Mouse (Mus musculus) stomach, embryonic 14.5 days (tissue): ENCODE results near the gene Sez6l. TPM values are rescaled to one million over a fixed set of nuclear protein-coding genes. Genes with fewer than 3 reads are reported as not detected.

Source experiments
- ATAC-seq: fragments of 200-750 bp; cut with Nextera tagmentation; 2 replicates; pipeline ENCODE4 v1.8.0; 2017; ENCODE audit warnings: low read depth, moderate TSS enrichment; ENCODE audit not compliant: insufficient number of reproducible peaks, insufficient read depth, low FRiP score
- H3K27ac ChIP-seq: fragments of 300-500 bp; sonication (generic); 2 replicates; pipeline ENCODE4 v1.5.1; 2014; ENCODE audit warnings: mild to moderate bottlenecking, low read length, moderate library complexity, mixed read lengths
- H3K27me3 ChIP-seq: fragments of 300-500 bp; sonication (generic); 2 replicates; pipeline ENCODE4 v1.6.1; 2014; ENCODE audit warnings: low read length, control low read depth, mixed read lengths; ENCODE audit not compliant: control insufficient read depth, insufficient read depth
- H3K36me3 ChIP-seq: fragments of 300-500 bp; sonication (generic); 2 replicates; pipeline ENCODE4 v1.6.1; 2014; ENCODE audit warnings: mild to moderate bottlenecking, control low read depth, low read length, moderate library complexity, mixed read lengths; ENCODE audit not compliant: control insufficient read depth, insufficient read depth
- H3K4me1 ChIP-seq: fragments of 300-500 bp; sonication (generic); 2 replicates; pipeline ENCODE4 v1.6.1; 2014; ENCODE audit warnings: low read length, control low read depth, mixed read lengths; ENCODE audit not compliant: control insufficient read depth, insufficient read depth
- H3K4me2 ChIP-seq: fragments of 300-500 bp; sonication (generic); replicated peaks from 2 replicates; pipeline ENCODE4 v1.6.1; 2014; ENCODE audit warnings: low read depth, low read length, control low read depth
- H3K4me3 ChIP-seq: fragments of 300-500 bp; sonication (generic); 2 replicates; pipeline ENCODE4 v1.5.1; 2014; ENCODE audit warnings: low read depth, low read length, control low read depth
- H3K9ac ChIP-seq: fragments of 300-500 bp; sonication (generic); replicated peaks from 2 replicates; pipeline ENCODE4 v1.6.1; 2014; ENCODE audit warnings: low read depth, mild to moderate bottlenecking, control low read depth, low read length, moderate library complexity, mixed read lengths
- H3K9me3 ChIP-seq: fragments of 300-500 bp; sonication (generic); 2 replicates; pipeline ENCODE4 v1.6.1; 2016; ENCODE audit warnings: low read depth, low read length, control low read depth; ENCODE audit not compliant: control insufficient read depth
- WGBS: fragments of 180-500 bp; shearing (Covaris S2); extraction: QIAGEN DNeasy Blood & Tissue Kit; methylation state at CpG from one replicate; pipeline ENCODE4 v1.1.7; 2014; 5-methylcytosine and 5-hydroxymethylcytosine counted together
- polyA plus RNA-seq: library from polyadenylated mRNA; unstranded; fragments of >200 nt; fragmentation: Nextera tagmentation; extraction: Ambion mirVana; gene quantifications from 2 replicates; pipeline ENCODE4 v1.2.1, GENCODE M21; 2014

Gene Sez6l
- polyA plus RNA-seq, 1 experiment from 2014 or later, result 2.3 TPM

DNA sequence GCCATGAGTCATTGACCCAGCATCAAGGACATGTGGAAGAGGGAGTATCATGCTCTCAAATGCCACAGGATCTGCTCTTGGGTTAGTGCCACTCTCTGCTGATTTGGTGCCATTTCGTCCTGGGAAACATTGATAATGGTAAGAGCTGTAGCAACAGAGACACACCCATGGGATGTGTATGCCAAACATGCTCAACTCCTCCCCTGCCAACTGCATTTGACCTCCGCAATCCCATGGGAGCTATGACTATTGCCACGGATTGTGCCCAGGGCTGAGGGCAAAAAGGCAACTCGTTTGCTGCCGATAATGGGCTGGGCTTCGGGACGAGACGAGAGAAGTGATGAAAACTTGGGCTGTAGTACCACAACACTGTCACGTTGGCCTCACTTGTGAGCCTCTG is 19.7 kb upstream of the Sez6l start:
- Histone ChIP-seq H3K4me1 (no peaks in the 10 kb centered on the region), H3K9ac (no peak overlapping the region), H3K27ac (no peak overlapping the region), H3K9me3 (no peaks in the 10 kb centered on the region), H3K27me3 (no peaks in the 10 kb centered on the region), H3K36me3 (no peaks in the 10 kb centered on the region), H3K4me2 (no peak overlapping the region), H3K4me3 (no peak overlapping the region)
- 86% methylated on average over 9 of the region's 9 CpGs for WGBS
- ATAC-seq, result no peak

DNA sequence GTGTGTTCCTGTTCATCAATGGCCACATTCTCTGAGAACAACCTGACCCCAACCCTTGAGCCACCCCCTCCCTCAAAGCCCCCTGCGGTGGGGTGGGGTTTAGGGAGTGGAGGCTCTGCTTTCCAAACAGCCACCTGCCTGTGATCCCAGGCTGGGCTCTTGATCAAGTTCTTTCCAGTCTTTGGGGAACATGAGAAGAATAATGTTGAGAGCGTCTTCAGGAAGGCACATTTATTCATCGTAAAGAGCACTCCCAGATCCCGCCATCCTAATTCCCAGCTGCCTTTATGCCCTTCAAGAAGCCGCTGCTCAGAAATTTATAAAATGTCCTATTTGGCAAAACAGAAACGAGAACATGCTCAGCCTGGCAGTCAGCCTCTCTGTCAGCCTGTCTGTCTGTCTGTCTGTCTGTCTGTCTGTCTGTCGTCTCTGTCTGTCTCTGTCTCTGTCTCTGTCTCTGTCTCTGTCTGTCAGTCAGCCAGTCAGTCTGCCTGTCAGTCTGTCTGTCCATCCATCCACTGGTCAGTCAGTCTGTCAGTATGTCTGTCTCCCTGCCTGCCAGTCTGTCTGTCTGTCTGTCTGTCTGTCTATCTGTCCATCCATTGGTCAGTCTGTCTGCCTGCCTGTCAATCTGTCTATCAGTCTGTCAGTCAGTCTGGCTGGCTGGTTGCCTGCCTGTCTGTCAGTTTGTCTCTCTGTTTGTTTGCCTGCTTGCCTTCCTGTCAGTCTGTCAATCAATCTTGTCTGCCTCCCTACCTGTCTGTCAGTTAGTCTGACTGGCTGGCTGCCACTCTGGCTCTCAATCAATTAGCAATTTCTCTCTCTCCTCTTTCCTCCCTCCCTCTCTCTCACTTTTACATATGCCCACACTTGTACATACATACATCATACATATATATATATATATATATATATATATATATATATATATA is 19.0 kb upstream of the Sez6l start:
- no peaks in the 10 kb centered on the region for H3K4me1 ChIP-seq
- no peaks in the 10 kb centered on the region for H3K9me3 ChIP-seq
- no peak overlapping the region for H3K4me2 ChIP-seq
- 53% methylated on average over 7 of the region's 7 CpGs for whole genome bisulfite sequencing
- no peaks in the 10 kb centered on the region for H3K27me3 ChIP-seq
- ATAC-seq, result no peak
- no peak overlapping the region for H3K9ac ChIP-seq
- no peaks in the 10 kb centered on the region for H3K36me3 ChIP-seq
- no peak overlapping the region for H3K4me3 ChIP-seq
- no peak overlapping the region for H3K27ac ChIP-seq

DNA sequence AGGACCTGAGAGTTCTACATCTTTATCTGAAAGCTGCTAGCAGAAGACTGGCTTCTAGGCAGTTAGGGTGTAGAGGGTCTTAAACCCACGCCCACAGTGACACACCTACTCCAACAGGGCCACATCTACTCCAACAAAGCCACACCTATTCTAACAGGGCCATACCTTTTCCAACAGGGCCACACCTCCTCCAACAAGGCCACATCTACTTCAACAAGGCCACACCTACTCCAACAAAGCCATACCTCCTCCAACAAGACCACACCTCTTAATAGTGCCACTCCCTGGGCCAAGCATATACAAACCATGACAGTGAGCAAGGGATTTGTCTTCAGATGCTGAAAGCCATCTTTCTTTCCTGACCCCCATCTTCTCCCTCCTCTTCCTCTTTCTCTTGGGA is 14.7 kb upstream of the Sez6l start:
- 53% methylated on average over 1 of the region's 1 CpGs for WGBS
- Histone ChIP-seq H3K36me3 (no peaks in the 10 kb centered on the region), H3K27me3 (no peaks in the 10 kb centered on the region), H3K9me3 (no peaks in the 10 kb centered on the region), H3K9ac (no peak overlapping the region), H3K4me3 (no peak overlapping the region), H3K4me1 (no peaks in the 10 kb centered on the region), H3K27ac (no peak overlapping the region), H3K4me2 (no peak overlapping the region)
- ATAC-seq, result no peak

DNA sequence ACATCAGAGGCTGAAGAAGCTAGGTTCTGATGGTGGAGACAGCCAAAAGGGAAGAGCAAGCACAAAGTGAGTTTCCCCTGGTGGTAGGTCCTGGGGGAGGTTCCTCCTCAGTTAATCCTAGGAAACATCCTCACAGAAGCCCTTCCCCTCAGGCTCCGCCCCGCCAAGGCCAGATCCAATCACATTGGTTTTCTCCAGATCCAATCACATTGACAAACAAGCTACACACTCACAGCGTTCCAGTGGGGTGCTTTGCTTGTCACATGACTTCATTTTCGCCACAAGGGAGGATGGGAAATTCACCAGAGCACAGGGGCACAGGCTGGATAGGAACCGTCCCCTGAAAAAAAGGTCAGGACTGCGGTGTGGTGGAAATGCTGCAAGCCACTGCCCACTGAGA is 9.1 kb upstream of the Sez6l start:
- ATAC-seq, result no peak
- no peaks in the 10 kb centered on the region for H3K27me3 ChIP-seq
- no peaks in the 10 kb centered on the region for H3K9me3 ChIP-seq
- no peak overlapping the region for H3K4me3 ChIP-seq
- WGBS, result 52% methylated on average over 6 of the region's 6 CpGs
- no peaks in the 10 kb centered on the region for H3K36me3 ChIP-seq
- no peak overlapping the region for H3K27ac ChIP-seq
- peaks cover 16% of the 10 kb centered on the region; the same call in 1 of the 2 replicates for H3K4me1 ChIP-seq
- H3K4me2 ChIP-seq, result no peak overlapping the region
- H3K9ac ChIP-seq, result no peak overlapping the region

DNA sequence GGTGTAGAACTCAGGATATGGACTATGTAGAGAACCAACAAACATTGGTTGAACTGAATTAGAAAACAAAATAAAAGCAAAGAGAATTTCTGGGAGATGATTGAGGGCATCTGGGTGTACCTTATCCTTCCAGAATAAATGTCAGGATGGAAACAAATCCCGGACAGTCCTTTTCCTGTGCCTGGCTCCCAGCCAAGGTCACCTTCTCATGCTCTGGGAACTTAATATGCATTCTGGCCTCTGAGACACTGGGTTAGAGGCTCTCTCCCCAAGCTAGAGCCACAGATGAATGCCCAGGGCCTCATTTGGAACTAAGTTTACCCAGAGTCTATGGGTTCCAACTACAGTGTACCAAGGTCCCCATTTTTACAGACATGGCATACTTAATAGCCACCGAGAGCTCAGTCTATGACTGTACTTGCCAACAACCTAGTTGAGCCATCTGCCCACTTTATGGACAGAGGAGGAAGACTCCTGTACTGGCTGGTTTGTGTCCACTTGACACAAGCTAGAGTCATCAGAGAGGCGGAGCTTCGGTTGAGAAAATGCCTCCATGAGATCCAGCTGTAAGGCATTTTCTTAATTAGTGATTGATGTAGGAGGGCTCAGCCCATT is 7.3 kb upstream of the Sez6l start:
- Histone ChIP-seq H3K9ac (no peak overlapping the region), H3K4me1 (peaks cover 16% of the 10 kb centered on the region; the same call in 1 of the 2 replicates), H3K36me3 (no peaks in the 10 kb centered on the region), H3K27me3 (no peaks in the 10 kb centered on the region), H3K9me3 (no peaks in the 10 kb centered on the region), H3K4me2 (no peak overlapping the region), H3K27ac (no peak overlapping the region; the same call in 1 of the 2 replicates), H3K4me3 (no peak overlapping the region)
- no peak for ATAC-seq
- WGBS, result 77% methylated on average over 4 of the region's 4 CpGs

DNA sequence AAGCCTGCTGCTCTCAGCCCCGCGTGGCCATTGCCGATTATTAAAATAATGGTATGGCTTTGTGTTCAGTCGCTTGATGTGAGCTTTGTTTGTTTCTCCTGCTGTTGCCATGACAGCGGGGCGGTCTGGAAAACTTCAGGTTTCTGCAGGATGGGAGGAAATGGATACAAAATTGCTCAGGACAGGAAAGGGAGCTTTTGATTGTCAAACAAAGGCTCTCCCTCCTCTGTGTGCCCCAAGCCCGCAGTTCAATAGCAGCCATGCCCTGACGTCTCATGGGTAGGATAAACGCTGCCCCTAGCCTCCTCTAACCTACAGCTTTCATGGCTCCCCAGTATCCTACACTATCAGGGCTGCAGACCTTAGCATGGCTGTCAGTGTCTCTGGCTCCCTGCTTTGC is 6.3 kb upstream of the Sez6l start:
- ATAC-seq, result peak; percentile 75
- Histone ChIP-seq H3K4me3 (no peak overlapping the region), H3K27ac (peak overlapping the region; percentile 50; the same call in 1 of the 2 replicates), H3K9ac (no peak overlapping the region), H3K4me2 (no peak overlapping the region), H3K9me3 (no peaks in the 10 kb centered on the region), H3K4me1 (peaks cover 16% of the 10 kb centered on the region; the same call in 1 of the 2 replicates), H3K36me3 (no peaks in the 10 kb centered on the region), H3K27me3 (no peaks in the 10 kb centered on the region)
- 19% methylated on average over 9 of the region's 9 CpGs for WGBS

DNA sequence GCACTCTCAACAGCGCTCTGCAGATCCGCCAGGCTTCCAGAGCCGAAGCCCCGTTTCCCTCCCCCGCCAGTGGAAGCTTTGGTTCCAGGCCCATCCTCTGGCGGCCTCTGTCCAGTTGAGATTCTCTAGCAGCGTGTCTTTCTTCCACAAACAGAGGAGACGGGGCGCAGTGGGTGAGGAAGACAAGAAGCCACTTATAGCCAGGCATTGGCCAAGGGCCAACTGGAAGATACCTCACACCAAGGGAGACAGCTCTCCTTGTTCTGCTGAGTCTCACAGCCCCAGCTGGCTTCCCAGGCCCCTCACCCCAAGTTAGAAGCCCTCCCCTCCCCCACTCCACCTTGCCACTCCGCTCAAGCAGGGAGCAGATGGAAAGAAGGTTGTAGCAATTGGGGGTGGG is 765 bp upstream of the Sez6l start:
- Histone ChIP-seq H3K4me1 (peaks cover 9% of the 10 kb centered on the region; the same call in 1 of the 2 replicates), H3K36me3 (no peaks in the 10 kb centered on the region), H3K27ac (no peak overlapping the region), H3K4me2 (peak overlapping the region; percentile 63; the same call in 1 of the 2 replicates), H3K4me3 (no peak overlapping the region), H3K9me3 (no peaks in the 10 kb centered on the region), H3K27me3 (peaks cover 27% of the 10 kb centered on the region), H3K9ac (no peak overlapping the region)
- 3% methylated on average over 10 of the region's 10 CpGs for WGBS
- ATAC-seq, result peak; percentile 38; the same call in 1 of the 2 replicates

DNA sequence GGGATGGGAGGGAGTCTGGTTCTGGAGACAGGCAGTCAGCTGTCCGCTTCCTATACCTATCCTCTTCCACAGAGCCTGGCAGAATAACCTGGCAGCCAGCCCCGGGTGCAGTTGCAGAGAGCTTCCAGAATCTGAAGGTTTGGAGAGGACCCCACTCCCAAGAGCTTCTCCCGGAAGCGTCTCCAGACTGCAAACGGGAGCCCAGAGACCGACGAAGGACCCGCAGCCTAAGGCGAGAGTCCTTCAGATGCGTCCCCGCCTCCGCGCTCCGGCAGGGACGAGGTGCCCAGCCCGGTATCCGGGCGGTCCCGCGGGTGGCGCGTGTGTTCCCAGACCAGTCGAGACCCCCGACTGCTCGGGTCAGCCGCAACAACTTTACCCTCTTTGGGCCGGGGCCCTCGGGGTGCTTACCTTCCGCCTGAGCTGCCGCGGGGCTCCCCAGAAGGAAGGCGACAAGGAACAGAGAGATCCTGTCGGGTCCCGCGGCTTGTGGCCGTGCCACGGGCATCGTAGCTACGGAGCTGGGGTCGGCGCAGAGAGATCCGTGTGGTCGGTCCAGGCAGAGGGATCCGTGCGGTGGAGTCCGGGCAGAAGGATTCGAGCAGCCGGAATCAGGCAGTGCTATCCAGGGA is 508 bp downstream of the Sez6l start:
- ATAC-seq, result 0 out of 2 replicates have a peak, but pooled peaks have one; percentile 21
- Histone ChIP-seq H3K4me1 (peaks cover 4% of the 10 kb centered on the region; the same call in 1 of the 2 replicates), H3K4me2 (peak overlapping the region; percentile 63), H3K27ac (no peak overlapping the region), H3K27me3 (peaks cover 27% of the 10 kb centered on the region), H3K4me3 (peak overlapping the region; percentile 35), H3K9ac (no peak overlapping the region), H3K9me3 (no peaks in the 10 kb centered on the region), H3K36me3 (no peaks in the 10 kb centered on the region)
- WGBS, result under 1% methylated on average over 48 of the region's 48 CpGs
